Mouse (Mus musculus) ES-E14 (cell line): Measurements from ENCODE around the gene Cdc14b. TPM values are rescaled to one million over a fixed set of nuclear protein-coding genes. Genes with fewer than 3 reads are reported as not detected.

Experiments used
- DNase-seq: peaks from one replicate; pipeline ENCODE4 v3.0.0-alpha.2; 2013; ENCODE audit warnings: low read depth, low spot score
- H3K27ac ChIP-seq: 2 replicates; pipeline ENCODE4 v1.5.1; 2012; ENCODE audit warnings: low read depth, mild to moderate bottlenecking, low read length, moderate library complexity, mixed read lengths; ENCODE audit not compliant: poor library complexity, insufficient read depth, severe bottlenecking
- H3K36me3 ChIP-seq: 2 replicates; pipeline ENCODE4 v1.6.1; 2012; ENCODE audit warnings: mild to moderate bottlenecking, low read length, moderate library complexity, mixed read lengths; ENCODE audit not compliant: control insufficient read depth, poor library complexity, insufficient read depth, severe bottlenecking
- H3K4me1 ChIP-seq, 2 experiments: fragments of 150-350 bp in 1 of 2; sonication (generic) in 1 of 2; 2 replicates each; pipeline ENCODE4 v1.6.1; 2012; ENCODE audit warnings: low read length in 2 of 2, mild to moderate bottlenecking in 1 of 2, mixed read lengths in 1 of 2; ENCODE audit not compliant: control insufficient read depth in 2 of 2, insufficient read depth in 2 of 2, poor library complexity in 1 of 2
- H3K4me3 ChIP-seq, 2 experiments: fragments of 150-350 bp in 1 of 2; sonication (generic) in 1 of 2; 2 replicates each; pipeline ENCODE4 v1.5.1; 2012; ENCODE audit warnings: low read length in 2 of 2, low read depth in 1 of 2, mild to moderate bottlenecking in 1 of 2, mixed read lengths in 1 of 2; ENCODE audit not compliant: insufficient read depth in 1 of 2, poor library complexity in 1 of 2, severe bottlenecking in 1 of 2
- H3K9ac ChIP-seq: 2 replicates; pipeline ENCODE4 v1.6.1; 2012; ENCODE audit warnings: low read depth, mild to moderate bottlenecking, low read length, mixed read lengths; ENCODE audit not compliant: poor library complexity, insufficient read depth, severe bottlenecking
- H3K9me3 ChIP-seq: fragments of 150-350 bp; sonication (generic); 2 replicates; pipeline ENCODE4 v1.6.1; 2012; ENCODE audit warnings: low read depth, mild to moderate bottlenecking, low read length; ENCODE audit not compliant: control insufficient read depth, insufficient read depth
- CHD2 ChIP-seq: IDR thresholded peaks from 2 replicates; pipeline ENCODE4 v1.6.1; 2014; ENCODE audit warnings: mild to moderate bottlenecking, low read depth, low read length, inconsistent platforms
- HCFC1 ChIP-seq: IDR thresholded peaks from 2 replicates; pipeline ENCODE4 v1.6.1; 2012; ENCODE audit warnings: low read length, inconsistent platforms, borderline replicate concordance; ENCODE audit not compliant: insufficient read depth
- MAFK ChIP-seq: IDR thresholded peaks from 2 replicates; pipeline ENCODE4 v1.6.1; 2014; ENCODE audit warnings: mild to moderate bottlenecking, low read depth, low read length, inconsistent platforms; ENCODE audit not compliant: insufficient read depth
- ZC3H11A ChIP-seq: IDR thresholded peaks from 2 replicates; pipeline ENCODE4 v1.6.1; 2012; ENCODE audit warnings: low read depth, mild to moderate bottlenecking, inconsistent platforms, low read length, borderline replicate concordance
- ZNF384 ChIP-seq: IDR thresholded peaks from 2 replicates; pipeline ENCODE4 v1.6.1; 2012; ENCODE audit warnings: low read depth, low read length, inconsistent platforms
- in situ Hi-C, 2 experiments: fragments of 600-800 bp; cut with MboI; formaldehyde crosslinking; loops; one replicate each; pipeline ENCODE4 v1.15.1; 2025; ENCODE audit warnings: low sequenced_read_pairs in 2 of 2, inconsistent platforms in 1 of 2; ENCODE audit not compliant: unreplicated experiment in 2 of 2
- total RNA-seq: library from RNA; depleted of rRNA; stranded (reverse); fragments of 300-350 nt; gene quantifications from 2 replicates; pipeline ENCODE4 v1.2.3, GENCODE M21; 2012

Gene Cdc14b
- total RNA-seq, 1 experiment, result 12.3 TPM

DNA sequence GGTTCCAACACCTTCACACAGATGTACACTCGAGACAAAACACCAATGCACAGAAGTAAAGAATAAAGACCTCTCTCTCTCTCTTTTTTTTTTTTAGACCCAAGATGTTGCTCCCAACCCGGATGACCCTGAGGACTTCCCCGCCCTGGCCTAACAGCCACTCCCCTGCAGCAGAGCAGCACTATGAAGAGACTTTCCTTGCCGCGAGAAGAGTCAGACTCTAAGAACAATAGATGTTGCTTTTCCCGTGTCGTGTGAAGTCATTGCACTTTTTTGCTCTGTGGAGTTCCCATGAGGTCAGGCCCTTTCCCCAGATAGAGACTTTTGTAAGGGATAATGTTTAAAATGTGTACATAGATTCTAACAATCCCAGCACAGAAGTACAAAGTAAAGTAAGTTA, 89.9 kb downstream of the Cdc14b start:
- TF ChIP-seq CHD2, result no peak
- TF ChIP-seq MAFK, result no peak
- TF ChIP-seq HCFC1, result no peak
- TF ChIP-seq ZNF384, result 0 out of 2 replicates have a peak, but pooled peaks have one; percentile 35
- no peak for TF ChIP-seq ZC3H11A
- in situ Hi-C loops, result loop anchor here (10.0 kb wide), 1 partner anchor 130 kb away; the partner anchor contains the start of gene Aaed1 (in 2 of the 2)
- Histone ChIP-seq H3K4me1 (peaks cover 0 to 8% of the 10 kb centered on the region in 2 experiments; a peak in 2 of 4 replicates), H3K4me3 (0 out of 4 replicates have a peak overlapping the region, but pooled peaks of 1 of the 2 experiments have one; percentile 13), H3K9ac (no peak overlapping the region), H3K36me3 (no peaks in the 10 kb centered on the region), H3K27ac (no peak overlapping the region), H3K9me3 (no peaks in the 10 kb centered on the region)
- DNase-seq, result no peak

DNA sequence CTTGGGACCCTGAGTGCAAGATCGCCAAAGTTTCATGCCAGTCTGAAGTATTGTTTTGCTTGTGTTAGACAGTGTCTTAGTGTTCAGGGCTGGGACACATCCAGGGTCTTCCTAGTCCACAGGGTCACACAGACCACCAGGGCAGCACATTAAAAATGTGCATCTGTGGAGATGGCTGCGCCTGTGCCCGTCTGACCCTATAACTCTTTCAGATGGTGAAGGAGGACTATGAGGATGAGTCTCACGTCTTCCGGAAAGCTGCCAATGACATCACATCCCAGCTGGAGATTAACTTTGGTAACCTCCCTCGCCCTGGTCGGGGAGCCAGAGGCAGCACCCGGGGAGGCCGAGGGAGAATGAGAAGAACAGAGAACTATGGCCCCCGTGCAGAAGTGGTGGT, 90.7 kb downstream of the Cdc14b start:
- Histone ChIP-seq H3K27ac (no peak overlapping the region), H3K9me3 (no peaks in the 10 kb centered on the region), H3K9ac (no peak overlapping the region), H3K4me1 (peaks cover 0 to 8% of the 10 kb centered on the region in 2 experiments; a peak in 2 of 4 replicates), H3K4me3 (no peak overlapping the region), H3K36me3 (no peaks in the 10 kb centered on the region)
- no peak for TF ChIP-seq MAFK
- TF ChIP-seq CHD2, result no peak
- no peak for TF ChIP-seq ZC3H11A
- no peak for TF ChIP-seq ZNF384
- TF ChIP-seq HCFC1, result no peak
- DNase-seq, result no peak
- in situ Hi-C loops, result loop anchor here (10.0 kb wide), 1 partner anchor 130 kb away; the partner anchor contains the start of gene Aaed1 (in 2 of the 2)

DNA sequence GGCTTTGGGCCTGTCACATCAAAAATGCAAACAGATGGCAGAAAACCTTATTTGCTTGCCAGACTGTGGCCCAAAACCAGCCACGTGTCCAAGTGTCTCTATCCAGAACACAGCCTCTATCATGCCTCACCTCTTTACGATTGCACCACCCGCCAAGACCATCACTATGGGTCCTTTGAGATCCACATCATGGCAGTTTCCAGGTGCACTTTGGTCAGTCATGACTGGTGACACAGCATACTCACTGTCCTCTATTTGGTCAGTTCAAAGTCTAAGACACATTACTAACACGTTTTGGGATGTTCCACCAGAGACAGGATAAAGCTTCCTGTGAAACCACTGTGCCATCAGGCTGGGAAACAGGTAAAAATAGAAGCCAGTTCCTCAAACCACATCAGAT, 91.5 kb downstream of the Cdc14b start:
- TF ChIP-seq HCFC1 (no peak), CHD2 (no peak), ZC3H11A (no peak), ZNF384 (no peak), MAFK (no peak)
- Histone ChIP-seq H3K9me3 (no peaks in the 10 kb centered on the region), H3K36me3 (no peaks in the 10 kb centered on the region), H3K27ac (no peak overlapping the region), H3K4me1 (peaks cover 0 to 8% of the 10 kb centered on the region in 2 experiments; a peak in 2 of 4 replicates), H3K9ac (no peak overlapping the region), H3K4me3 (no peak overlapping the region)
- no peak for DNase-seq
- in situ Hi-C loops, result loop anchor here (10.0 kb wide), 1 partner anchor 131 kb away; the partner anchor contains the start of gene Aaed1 (in 2 of the 2)

DNA sequence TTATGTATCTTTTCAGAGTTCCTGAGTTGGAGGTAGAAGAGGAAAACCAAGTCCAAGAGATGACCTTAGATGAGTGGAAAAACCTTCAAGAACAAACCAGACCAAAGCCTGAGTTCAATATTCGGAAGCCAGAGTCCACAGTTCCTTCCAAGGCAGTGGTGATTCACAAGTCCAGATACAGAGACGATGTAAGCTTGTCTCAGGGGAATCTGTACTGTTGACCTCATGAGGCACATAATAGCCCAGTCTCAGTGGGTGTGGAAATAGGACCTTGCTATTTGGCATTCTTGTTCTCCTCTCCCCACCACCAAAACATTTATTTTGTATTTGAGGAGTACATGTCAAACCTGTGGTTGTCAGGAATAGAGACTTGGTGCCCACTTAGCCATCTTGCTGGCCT, 93.0 kb downstream of the Cdc14b start:
- H3K27ac ChIP-seq, result no peak overlapping the region
- no peak for TF ChIP-seq ZNF384
- no peak for TF ChIP-seq CHD2
- H3K36me3 ChIP-seq, result no peaks in the 10 kb centered on the region
- H3K4me1 ChIP-seq, result peaks cover 0 to 8% of the 10 kb centered on the region in 2 experiments; a peak in 2 of 4 replicates
- H3K9ac ChIP-seq, result no peak overlapping the region
- in situ Hi-C loops, result loop anchor here (10.0 kb wide), 1 partner anchor 133 kb away; the partner anchor contains the start of gene Aaed1 (in 2 of the 2)
- H3K4me3 ChIP-seq, result no peak overlapping the region
- DNase-seq, result no peak
- no peaks in the 10 kb centered on the region for H3K9me3 ChIP-seq

DNA sequence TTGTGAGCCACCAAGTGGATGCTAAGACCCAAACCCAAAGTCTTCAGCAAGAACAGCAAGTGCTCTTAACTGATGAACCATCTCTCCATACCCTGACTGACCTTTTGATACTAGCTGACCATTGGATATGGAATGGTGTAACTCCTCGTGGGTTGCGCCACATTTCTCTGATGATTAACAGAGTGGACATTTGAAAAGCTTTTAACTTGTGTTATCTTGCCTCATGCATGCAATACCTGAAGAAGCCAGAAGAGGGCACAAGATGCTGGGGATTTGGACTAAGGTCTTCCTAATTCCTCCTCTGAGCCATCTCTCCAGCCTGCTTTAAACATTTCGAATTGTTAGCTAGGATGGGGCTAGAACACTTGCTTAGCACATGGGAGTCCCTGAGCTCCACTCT, 94.2 kb downstream of the Cdc14b start:
- H3K9me3 ChIP-seq, result no peaks in the 10 kb centered on the region
- H3K9ac ChIP-seq, result no peak overlapping the region
- no peak for TF ChIP-seq MAFK
- peak; percentile 19; the same call in 1 of the 2 replicates for TF ChIP-seq ZC3H11A
- peak; percentile 76 for DNase-seq
- no peaks in the 10 kb centered on the region for H3K36me3 ChIP-seq
- H3K27ac ChIP-seq, result no peak overlapping the region
- no peak overlapping the region for H3K4me3 ChIP-seq
- H3K4me1 ChIP-seq, result peaks cover 0 to 7% of the 10 kb centered on the region in 2 experiments; a peak in 2 of 4 replicates
- in situ Hi-C loops, result loop anchor here (10.0 kb wide), 1 partner anchor 134 kb away; the partner anchor contains the start of gene Aaed1 (in 2 of the 2)
